Mouse (Mus musculus): ENCODE results near the gene Rbpjl.

The Rbpjl gene

GRCm38 (mm10) chr2:164402906-164403305 is at the start of gene Rbpjl:
Gene Rbpjl, plus strand, starts transcription at chr2:164403141.
- peak; percentile 45 to 55 for DNase-seq (ENCODE audit: low spot score in 2 of 2)

GRCm38 (mm10) chr2:164353356-164353755 is 49.6 kb upstream of the Rbpjl start:
- no peak for DNase-seq (ENCODE audit: low spot score in 2 of 2)

GRCm38 (mm10) chr2:164356177-164356967 is 46.6 kb upstream of the Rbpjl start:
- DNase-seq (ENCODE audit: low spot score in 2 of 2), result no peak

GRCm38 (mm10) chr2:164358373-164358772 is 44.6 kb upstream of the Rbpjl start:
- no peak for DNase-seq (ENCODE audit: low spot score in 2 of 2)

- DNase-seq (ENCODE audit: low spot score in 2 of 2), result no peak
These were observed 43.9 kb upstream of the Rbpjl start for GRCm38 (mm10) chr2:164359031-164359430.

- DNase-seq (ENCODE audit: low spot score in 2 of 2), result no peak
These were observed 43.3 kb upstream of the Rbpjl start for GRCm38 (mm10) chr2:164359668-164360067.

- DNase-seq (ENCODE audit: low spot score in 2 of 2), result no peak
These were observed 41.8 kb upstream of the Rbpjl start for GRCm38 (mm10) chr2:164360974-164361657.

- no peak for DNase-seq (ENCODE audit: low spot score in 2 of 2)
These were observed 36.0 kb upstream of the Rbpjl start for GRCm38 (mm10) chr2:164366947-164367346.

- DNase-seq (ENCODE audit: low spot score in 2 of 2), result no peak
These were observed 34.3 kb upstream of the Rbpjl start for GRCm38 (mm10) chr2:164368620-164369105.

GRCm38 (mm10) chr2:164371371-164371770 is 31.6 kb upstream of the Rbpjl start:
- no peak for DNase-seq (ENCODE audit: low spot score in 2 of 2)

- no peak for DNase-seq (ENCODE audit: low spot score in 2 of 2)
These were observed 30.4 kb upstream of the Rbpjl start for GRCm38 (mm10) chr2:164372408-164373053.

- DNase-seq (ENCODE audit: low spot score in 2 of 2), result no peak
These were observed 29.8 kb upstream of the Rbpjl start for GRCm38 (mm10) chr2:164373187-164373586.

GRCm38 (mm10) chr2:164377478-164378426 is 25.2 kb upstream of the Rbpjl start:
- DNase-seq (ENCODE audit: low spot score in 2 of 2), result no peak

GRCm38 (mm10) chr2:164381726-164382125 is 21.2 kb upstream of the Rbpjl start:
- DNase-seq (ENCODE audit: low spot score in 2 of 2), result no peak

GRCm38 (mm10) chr2:164382971-164383370 is 20.0 kb upstream of the Rbpjl start:
- no peak for DNase-seq (ENCODE audit: low spot score in 2 of 2)

- DNase-seq (ENCODE audit: low spot score in 2 of 2), result no peak
These were observed 19.1 kb upstream of the Rbpjl start for GRCm38 (mm10) chr2:164383656-164384399.

GRCm38 (mm10) chr2:164385927-164386763 is 16.8 kb upstream of the Rbpjl start:
- peak in 1 of 2 experiments; percentile 37 for DNase-seq (ENCODE audit: low spot score in 2 of 2)

- peak in 1 of 2 experiments; percentile 48 for DNase-seq (ENCODE audit: low spot score in 2 of 2)
These were observed 16.0 kb upstream of the Rbpjl start for GRCm38 (mm10) chr2:164386953-164387352.

- DNase-seq (ENCODE audit: low spot score in 2 of 2), result peak; percentile 43 to 61
These were observed 13.9 kb upstream of the Rbpjl start, which contains the start of gene Slpi for GRCm38 (mm10) chr2:164389020-164389419. Gene Slpi, minus strand, starts transcription at chr2:164389095.

Measured in frontal cortex, postnatal 10 days (tissue).